In the genomic region with DNA sequence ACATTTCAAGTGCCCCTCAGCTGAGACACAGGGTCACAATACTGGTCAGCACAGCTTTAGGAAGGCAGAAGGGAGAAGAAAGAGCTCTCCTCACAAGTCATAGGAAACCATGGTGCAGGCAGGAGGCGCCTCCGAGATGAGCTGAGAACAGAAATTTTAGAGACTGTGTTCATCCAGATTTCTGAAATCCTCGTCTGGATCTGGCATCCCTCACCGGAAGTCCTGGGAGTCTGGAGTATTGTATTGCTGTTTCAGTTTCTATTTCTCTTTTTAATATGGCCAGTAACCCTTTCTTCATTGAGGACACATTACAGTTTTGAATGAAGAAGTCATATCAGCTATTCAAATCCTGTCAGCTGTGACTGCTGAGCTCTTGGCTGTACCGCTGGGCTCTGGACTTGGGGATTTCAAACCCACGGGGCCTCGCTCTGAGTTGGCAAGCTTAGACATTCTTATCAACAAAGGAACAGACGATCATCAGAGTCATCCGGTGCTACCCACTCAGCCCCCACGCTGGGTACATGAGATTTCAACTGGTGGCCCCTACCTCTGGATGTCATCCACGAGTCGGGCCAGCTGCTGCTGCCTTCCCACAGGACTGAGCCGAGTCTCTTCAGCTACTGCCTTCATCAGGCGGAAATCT, we compare ENCODE assay signal across 8 mouse cellular contexts. TPM values are rescaled to one million over a fixed set of nuclear protein-coding genes. Genes with fewer than 3 reads are reported as not detected.
DNase-seq lines count a peak whose midpoint lies in the region; ATAC-seq lines count a peak whose summit lies in the region.

No protein-coding gene starts in this region.

- intact Hi-C loops in left cerebral cortex, postnatal 14 days (cut with DNase I) = no loop called here

- H3K27ac ChIP-seq in hindbrain, embryonic 15.5 days (replicated peaks) = no peak overlapping the region
- H3K27ac ChIP-seq in hindbrain, embryonic 12.5 days = no peak overlapping the region

- 54% methylated on average over 14 of the region's 14 CpGs for WGBS in hindbrain, embryonic 15.5 days
- WGBS in hindbrain, embryonic 12.5 days = 66% methylated on average over 14 of the region's 14 CpGs

- DNase-seq in c-Kit-positive CD71-positive TER-119-positive erythroid progenitor cells, embryonic 14.5 days (ENCODE audit: low spot score) = no peak
- no peak for DNase-seq in left cerebral cortex, postnatal 14 days (ENCODE audit: low spot score in 2 of 2)
- no peak for DNase-seq in urinary bladder, postnatal 10 days (ENCODE audit: low spot score)

- peak overlapping the region; percentile 23; the same call in 1 of the 2 replicates for H3K4me2 ChIP-seq in hindbrain, embryonic 15.5 days
- H3K4me2 ChIP-seq in hindbrain, embryonic 12.5 days (replicated peaks) = no peak overlapping the region

- H3K9me3 ChIP-seq in hindbrain, embryonic 15.5 days = no peaks in the 10 kb centered on the region
- H3K9me3 ChIP-seq in hindbrain, embryonic 12.5 days (replicated peaks) = no peaks in the 10 kb centered on the region
- H3K9me3 ChIP-seq in megakaryocyte, embryonic 14.5 days = no peaks in the 10 kb centered on the region

- no peak overlapping the region for H3K4me3 ChIP-seq in hindbrain, embryonic 15.5 days
- H3K4me3 ChIP-seq in hindbrain, embryonic 12.5 days = no peak overlapping the region
- H3K4me3 ChIP-seq in megakaryocyte, embryonic 14.5 days (replicated peaks) = peak overlapping the region; percentile 44

- H3K36me3 ChIP-seq in hindbrain, embryonic 15.5 days = no peaks in the 10 kb centered on the region
- no peaks in the 10 kb centered on the region for H3K36me3 ChIP-seq in hindbrain, embryonic 12.5 days
- no peaks in the 10 kb centered on the region for H3K36me3 ChIP-seq in megakaryocyte, embryonic 14.5 days (replicated peaks; ENCODE audit: low read length)

- no peak for ATAC-seq in hindbrain, embryonic 15.5 days (ENCODE audit: low FRiP score, low read depth)
- ATAC-seq in hindbrain, embryonic 12.5 days (ENCODE audit: low FRiP score) = no peak
- 0 out of 2 replicates have a peak, but pooled peaks have one; percentile 14 for ATAC-seq in erythroid progenitor cell, adult 5-6 weeks (replicated peaks; ENCODE audit: low FRiP score, poor library complexity, severe bottlenecking)
- ATAC-seq in hematopoietic stem cell, adult 5-6 weeks (replicated peaks in 1 of 2; ENCODE audit: insufficient read depth in 1 of 2, low FRiP score in 2 of 2, low TSS enrichment in 1 of 2, low read depth in 1 of 2, poor library complexity in 2 of 2, severe bottlenecking in 2 of 2) = peak; percentile 80 to 81

- H3K9ac ChIP-seq in hindbrain, embryonic 15.5 days = no peak overlapping the region
- no peak overlapping the region for H3K9ac ChIP-seq in hindbrain, embryonic 12.5 days

- no peaks in the 10 kb centered on the region for H3K4me1 ChIP-seq in hindbrain, embryonic 15.5 days (replicated peaks)
- no peaks in the 10 kb centered on the region for H3K4me1 ChIP-seq in hindbrain, embryonic 12.5 days
- peaks cover 9% of the 10 kb centered on the region for H3K4me1 ChIP-seq in megakaryocyte, embryonic 14.5 days

- H3K27me3 ChIP-seq in hindbrain, embryonic 15.5 days = peaks cover 2% of the 10 kb centered on the region
- H3K27me3 ChIP-seq in hindbrain, embryonic 12.5 days = peaks cover 24% of the 10 kb centered on the region
- H3K27me3 ChIP-seq in megakaryocyte, embryonic 14.5 days (replicated peaks) = peaks cover 21% of the 10 kb centered on the region

RNA-seq across cellular contexts. Expression of gene Piwil4, which starts 22.7 kb away (rescaled TPM):
- 0.41 and 0.43 TPM in 2 replicates for polyA plus RNA-seq in hindbrain, embryonic 15.5 days (2015; fragmentation: Nextera tagmentation; extraction: Ambion mirVana)
- 0.17 and 0.39 TPM in 2 replicates for polyA plus RNA-seq in hindbrain, embryonic 12.5 days (2016; fragmentation: Nextera tagmentation; extraction: Ambion mirVana)
- total RNA-seq in erythroid progenitor cell, adult 5-6 weeks (2015; ENCODE audit: low replicate concordance) = not detected in 2 replicates
- not detected in 2 replicates for total RNA-seq in erythroid progenitor cell, adult 5-6 weeks (2017; ENCODE audit: low replicate concordance)
- 0.35 TPM in 1 of 2 replicates, not detected in the other for total RNA-seq in hematopoietic stem cell, adult 5-6 weeks (2017)
- polyA plus RNA-seq in megakaryocyte, embryonic 14.5 days (2012; ENCODE audit: insufficient read depth, low replicate concordance) = not detected in 2 replicates
- not detected for total RNA-seq in left cerebral cortex, postnatal 14 days (2021)

RNA-seq across cellular contexts. Expression of gene Fut4, which starts 34.4 kb away (rescaled TPM):
- 1.8 TPM in 2 replicates for polyA plus RNA-seq in hindbrain, embryonic 15.5 days (2015; fragmentation: Nextera tagmentation; extraction: Ambion mirVana)
- 2.2 and 2.4 TPM in 2 replicates for polyA plus RNA-seq in hindbrain, embryonic 12.5 days (2016; fragmentation: Nextera tagmentation; extraction: Ambion mirVana)
- total RNA-seq in erythroid progenitor cell, adult 5-6 weeks (2015; ENCODE audit: low replicate concordance) = 2.9 TPM in 1 of 2 replicates, not detected in the other
- 0.90 and 3.2 TPM in 2 replicates for total RNA-seq in erythroid progenitor cell, adult 5-6 weeks (2017; ENCODE audit: low replicate concordance)
- total RNA-seq in hematopoietic stem cell, adult 5-6 weeks (2017) = 3.1 and 5.3 TPM in 2 replicates
- polyA plus RNA-seq in megakaryocyte, embryonic 14.5 days (2012; ENCODE audit: insufficient read depth, low replicate concordance) = 0.02 TPM in 1 of 2 replicates, not detected in the other
- under 1 TPM; 0.36 to 0.55 TPM for total RNA-seq in left cerebral cortex, postnatal 14 days (2021)

RNA-seq across cellular contexts. Expression of gene 1700012B09Rik, which starts 53.0 kb away (rescaled TPM):
- 2.7 and 4.2 TPM in 2 replicates for polyA plus RNA-seq in hindbrain, embryonic 15.5 days (2015; fragmentation: Nextera tagmentation; extraction: Ambion mirVana)
- 3.6 and 4.2 TPM in 2 replicates for polyA plus RNA-seq in hindbrain, embryonic 12.5 days (2016; fragmentation: Nextera tagmentation; extraction: Ambion mirVana)
- not detected in 2 replicates for total RNA-seq in erythroid progenitor cell, adult 5-6 weeks (2015; ENCODE audit: low replicate concordance)
- total RNA-seq in erythroid progenitor cell, adult 5-6 weeks (2017; ENCODE audit: low replicate concordance) = not detected in 2 replicates
- 4.6 TPM in 1 of 2 replicates, not detected in the other for total RNA-seq in hematopoietic stem cell, adult 5-6 weeks (2017)
- polyA plus RNA-seq in megakaryocyte, embryonic 14.5 days (2012; ENCODE audit: insufficient read depth, low replicate concordance) = not detected in 2 replicates
- total RNA-seq in left cerebral cortex, postnatal 14 days (2021) = under 1 TPM in 1 of 2 experiments, not detected in 1; 0.93 TPM

Comparison
In these comparisons a context has a peak if more than half of its experiments do, and no peak if none do; other contexts are left out.
1. ATAC-seq: peak in erythroid progenitor cell, adult 5-6 weeks (single experiment) and hematopoietic stem cell, adult 5-6 weeks (2 of 2); none in hindbrain, embryonic 15.5 days (single experiment) and hindbrain, embryonic 12.5 days (single experiment).